Mouse (Mus musculus): ENCODE data around the gene Mpi.

GRCm38 (mm10) chr9:57558625-57559024 is 6.1 kb upstream of the Mpi start:
- TF ChIP-seq CTCF (IDR thresholded peaks at IDR 0.05) = no peak
- TF ChIP-seq EP300 (IDR thresholded peaks at IDR 0.05) = no peak
